Mouse (Mus musculus) thymus, adult 2 months (tissue): ENCODE measurements around the gene Thsd7b.

Experiments
- CTCF ChIP-seq: fragments of 200-500 bp; IDR thresholded peaks from 2 replicates; pipeline ENCODE4 v1.5.1; 2012; ENCODE audit warnings: mild to moderate bottlenecking, control low read depth, low read length, moderate library complexity, borderline replicate concordance; ENCODE audit not compliant: control insufficient read depth, poor library complexity, insufficient read depth; ENCODE audit errors: extremely low read depth
- POLR2A ChIP-seq: fragments of 200-500 bp; IDR thresholded peaks from 2 replicates; pipeline ENCODE4 v1.6.1; 2012; ENCODE audit warnings: mild to moderate bottlenecking, low read length, control low read depth, moderate library complexity; ENCODE audit not compliant: control insufficient read depth, poor library complexity, insufficient read depth; ENCODE audit errors: extremely low read depth

DNA sequence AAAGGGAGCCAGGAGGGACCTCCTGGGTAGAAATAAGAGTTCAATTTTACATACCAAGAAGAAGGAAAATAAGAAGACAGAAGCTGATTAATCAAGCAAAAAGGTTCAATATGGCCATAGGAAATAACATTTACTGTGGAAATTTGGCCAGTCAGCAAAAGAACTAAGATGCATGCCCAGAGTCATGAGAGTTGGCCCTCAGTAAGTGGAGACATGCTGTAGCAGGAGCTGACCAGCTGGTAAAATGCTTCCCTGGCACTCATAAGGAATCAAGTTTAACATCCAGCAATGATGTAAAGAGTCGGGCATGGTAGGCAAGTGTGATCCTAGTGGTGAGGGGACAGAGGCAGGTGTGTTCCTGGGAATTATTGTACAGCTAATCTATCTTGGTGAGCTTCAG is 243.3 kb downstream of the Thsd7b start:
- TF ChIP-seq CTCF (no peak), POLR2A (no peak)
